Mouse (Mus musculus): ENCODE measurements around the gene Cenpo. TPM values are rescaled to one million over a fixed set of nuclear protein-coding genes. Genes with fewer than 3 reads are reported as not detected.
"Not testable (repeated sequence)": the region's sequence is repeated elsewhere in the genome, so short reads cannot be mapped to it uniquely, and the experiment has no call there.

Gene Cenpo
- 12.6 and 13.8 TPM in 2 replicates for polyA plus RNA-seq (2015; fragmentation: Nextera tagmentation; extraction: Ambion mirVana)

- no peaks in the 10 kb centered on the region for H3K9me3 ChIP-seq (replicated peaks)
- peak within 1 kb of the TSS; percentile 80 for H3K9ac ChIP-seq
- ATAC-seq (ENCODE audit: low read depth) (peak; percentile 96), DNase-seq (peak; percentile 90)
- H3K36me3 ChIP-seq = peaks cover 26% of the 10 kb centered on the region
- H3K27ac ChIP-seq = peak within 1 kb of the TSS; percentile 90
- H3K4me3 ChIP-seq (replicated peaks) = peak within 1 kb of the TSS; percentile 83
- H3K27me3 ChIP-seq = no peaks in the 10 kb centered on the region
- peaks cover 20% of the 10 kb centered on the region for H3K4me1 ChIP-seq (replicated peaks)
- H3K4me2 ChIP-seq = peak within 1 kb of the TSS; percentile 80
- under 1% methylated on average over 50 of the region's 50 CpGs for WGBS (ENCODE audit: insufficient replicate concordance)
Observed at GRCm38 (mm10) chr12:4233572-4234508, at the start of gene Cenpo, which contains the start of gene Ptrhd1. TSS of gene Cenpo (minus strand) at chr12:4234294. TSS of gene Ptrhd1 (plus strand) at chr12:4234027.

DNA sequence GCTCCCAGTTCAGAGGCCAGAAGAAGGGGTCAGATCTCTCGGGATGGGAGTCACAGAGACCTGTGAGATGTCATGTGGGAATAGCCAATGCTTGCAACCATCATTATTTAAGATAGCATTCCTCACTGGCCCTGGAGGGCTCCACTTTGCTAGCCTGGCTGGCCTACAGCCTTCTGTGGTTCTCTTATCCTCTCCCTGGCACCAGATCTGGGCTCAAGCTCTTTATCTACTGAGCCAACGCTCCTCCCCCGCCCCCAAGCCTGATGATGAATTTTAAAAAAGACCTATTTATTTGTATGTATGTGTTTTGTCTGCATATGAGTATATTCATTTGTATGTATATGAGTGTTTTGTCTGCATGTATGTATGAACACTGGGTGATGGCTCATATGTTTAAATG lies 45.8 kb upstream of the Cenpo start:
- no peaks in the 10 kb centered on the region for H3K27me3 ChIP-seq
- H3K9me3 ChIP-seq (replicated peaks) = no peaks in the 10 kb centered on the region
- H3K9ac ChIP-seq = no peak overlapping the region
- H3K27ac ChIP-seq = no peak overlapping the region
- 45% methylated on average over 3 of the region's 3 CpGs for WGBS (ENCODE audit: insufficient replicate concordance)
- no peaks in the 10 kb centered on the region for H3K36me3 ChIP-seq
- DNase-seq = no peak
- H3K4me1 ChIP-seq (replicated peaks) = peaks cover 10% of the 10 kb centered on the region
- ATAC-seq (ENCODE audit: low read depth) = peak; percentile 55; the same call in 1 of the 2 replicates
- no peak overlapping the region for H3K4me3 ChIP-seq (replicated peaks)
- no peak overlapping the region for H3K4me2 ChIP-seq

GRCm38 (mm10) chr12:4278978-4279755 lies 45.1 kb upstream of the Cenpo start:
- Histone ChIP-seq H3K27ac (no peak overlapping the region), H3K27me3 (no peaks in the 10 kb centered on the region), H3K4me2 (no peak overlapping the region), H3K4me3 (replicated peaks) (no peak overlapping the region), H3K36me3 (0 out of 2 replicates have a peak, but pooled peaks cover 4% of the 10 kb centered on the region), H3K9ac (no peak overlapping the region), H3K9me3 (replicated peaks) (no peaks in the 10 kb centered on the region), H3K4me1 (replicated peaks) (peaks cover 10% of the 10 kb centered on the region)
- no peak for ATAC-seq (ENCODE audit: low read depth)
- no peak for DNase-seq
- WGBS (ENCODE audit: insufficient replicate concordance) = 67% methylated on average over 3 of the region's 3 CpGs

- no peak overlapping the region for H3K4me3 ChIP-seq (replicated peaks)
- ATAC-seq (ENCODE audit: low read depth) (no peak), DNase-seq (no peak)
- no peak overlapping the region for H3K9ac ChIP-seq
- 84% methylated on average over 6 of the region's 6 CpGs for WGBS (ENCODE audit: insufficient replicate concordance)
- no peaks in the 10 kb centered on the region for H3K9me3 ChIP-seq (replicated peaks)
- no peaks in the 10 kb centered on the region for H3K27me3 ChIP-seq
- H3K36me3 ChIP-seq = 0 out of 2 replicates have a peak, but pooled peaks cover 4% of the 10 kb centered on the region
- H3K27ac ChIP-seq = no peak overlapping the region
- H3K4me1 ChIP-seq (replicated peaks) = no peaks in the 10 kb centered on the region
- no peak overlapping the region for H3K4me2 ChIP-seq
Observed at GRCm38 (mm10) chr12:4271078-4271477, 37.0 kb upstream of the Cenpo start.

GRCm38 (mm10) chr12:4267765-4268164 lies 33.7 kb upstream of the Cenpo start:
- Histone ChIP-seq H3K27ac (no peak overlapping the region), H3K9me3 (replicated peaks) (no peaks in the 10 kb centered on the region), H3K9ac (no peak overlapping the region), H3K4me3 (replicated peaks) (no peak overlapping the region), H3K4me1 (replicated peaks) (no peaks in the 10 kb centered on the region), H3K27me3 (no peaks in the 10 kb centered on the region), H3K4me2 (no peak overlapping the region), H3K36me3 (no peaks in the 10 kb centered on the region)
- DNase-seq = no peak
- WGBS (ENCODE audit: insufficient replicate concordance) = 84% methylated on average over 4 of the region's 4 CpGs
- ATAC-seq (ENCODE audit: low read depth) = no peak

DNA sequence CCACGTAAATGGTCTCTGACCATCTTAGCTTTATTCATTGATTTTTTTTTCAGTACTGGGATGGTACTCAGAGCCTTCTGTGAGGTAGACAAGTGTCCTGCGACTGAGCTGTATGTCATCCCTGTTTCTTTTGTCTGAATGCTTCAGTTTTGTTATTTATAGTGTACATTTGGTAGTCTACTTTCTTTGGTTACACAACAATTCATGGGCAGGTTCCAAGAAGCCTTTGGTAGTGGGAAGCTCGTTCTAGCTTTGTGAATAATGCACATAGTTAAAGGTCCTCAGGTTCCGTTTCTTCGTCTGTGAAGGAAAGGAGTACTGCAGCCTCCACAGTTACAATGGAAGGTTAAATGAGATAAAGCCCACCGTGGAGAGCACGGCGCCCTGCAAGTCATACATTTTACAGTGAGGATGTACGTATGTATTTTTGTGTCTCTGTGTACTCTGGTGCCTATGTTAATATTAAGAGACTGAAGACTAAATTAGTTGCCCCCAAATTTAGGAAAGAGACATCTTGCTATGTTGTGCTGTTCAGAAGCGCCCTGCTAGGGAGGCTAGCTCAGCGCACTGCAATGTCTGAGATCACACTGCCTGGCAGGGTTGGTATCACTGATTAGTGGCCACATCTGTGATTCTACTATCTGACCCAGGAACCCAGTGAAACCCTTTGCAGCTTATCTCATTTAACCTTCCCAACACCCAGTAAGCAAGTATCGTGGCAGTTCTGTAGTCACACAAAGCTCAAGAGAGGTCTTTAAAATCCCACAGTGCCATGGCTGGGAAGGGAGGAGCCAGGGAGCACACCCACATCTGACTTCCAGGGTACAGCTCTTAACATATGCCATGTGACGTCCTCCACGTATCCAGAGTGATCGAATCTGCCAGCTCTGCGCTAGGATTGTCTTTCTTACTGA lies 18.9 kb upstream of the Cenpo start:
- peaks cover 24% of the 10 kb centered on the region for H3K4me1 ChIP-seq (replicated peaks)
- DNase-seq (peak; percentile 61), ATAC-seq (ENCODE audit: low read depth) (peak; percentile 96)
- H3K4me3 ChIP-seq (replicated peaks) = peak overlapping the region; percentile 21; the same call in 1 of the 2 replicates
- no peaks in the 10 kb centered on the region for H3K36me3 ChIP-seq
- WGBS (ENCODE audit: insufficient replicate concordance) = 35% methylated on average over 16 of the region's 16 CpGs
- H3K9ac ChIP-seq = peak overlapping the region; percentile 1; the same call in 1 of the 2 replicates
- H3K4me2 ChIP-seq = peak overlapping the region; percentile 43
- H3K9me3 ChIP-seq (replicated peaks) = no peaks in the 10 kb centered on the region
- H3K27me3 ChIP-seq = no peaks in the 10 kb centered on the region
- peak overlapping the region; percentile 31; the same call in 1 of the 2 replicates for H3K27ac ChIP-seq

DNA sequence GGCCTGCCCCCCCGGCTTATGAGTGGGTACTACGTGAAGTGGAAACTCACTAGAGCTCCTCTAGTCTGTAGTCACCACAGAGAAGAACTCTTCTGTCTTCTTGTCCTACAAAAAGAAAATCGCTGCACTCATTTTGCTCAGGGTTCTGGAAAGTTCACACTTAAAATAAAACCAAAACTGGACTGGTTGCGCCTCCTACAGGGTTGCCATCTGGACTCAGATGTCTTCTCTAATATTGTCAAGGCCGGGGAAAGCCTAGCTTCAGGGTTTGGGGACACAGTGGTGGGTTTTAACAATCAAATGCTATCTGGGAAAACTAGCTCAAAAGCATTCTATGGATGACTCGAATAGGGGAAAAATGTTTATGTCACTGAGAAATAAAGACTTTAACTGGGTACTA lies 15.7 kb upstream of the Cenpo start:
- Histone ChIP-seq H3K27ac (no peak overlapping the region), H3K4me1 (replicated peaks) (peaks cover 24% of the 10 kb centered on the region), H3K4me3 (replicated peaks) (no peak overlapping the region), H3K27me3 (no peaks in the 10 kb centered on the region), H3K36me3 (no peaks in the 10 kb centered on the region), H3K4me2 (no peak overlapping the region), H3K9me3 (replicated peaks) (no peaks in the 10 kb centered on the region), H3K9ac (no peak overlapping the region)
- ATAC-seq (ENCODE audit: low read depth) (no peak), DNase-seq (no peak)
- 74% methylated on average over 6 of the region's 6 CpGs for WGBS (ENCODE audit: insufficient replicate concordance)

DNA sequence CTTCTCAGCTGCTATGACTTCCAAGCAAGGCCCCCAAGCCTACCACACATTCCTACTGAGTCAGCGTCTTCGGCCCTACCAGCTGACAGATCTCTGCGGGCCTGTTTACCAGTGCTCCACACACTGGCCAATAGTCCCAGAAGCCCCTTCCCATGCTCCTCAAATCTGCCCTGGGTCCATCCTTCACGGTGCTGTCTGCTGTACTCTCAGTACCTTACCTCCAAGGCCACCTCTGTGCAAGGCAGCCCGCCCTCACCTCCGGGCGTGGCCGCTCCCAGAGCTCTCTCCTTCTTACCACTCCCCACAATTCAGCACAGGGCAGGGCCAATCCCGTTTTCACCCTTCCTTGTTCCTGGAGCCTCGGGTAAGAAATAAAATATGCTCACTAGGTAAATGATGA lies 11.6 kb upstream of the Cenpo start:
- DNase-seq (no peak), ATAC-seq (ENCODE audit: low read depth) (no peak)
- no peak overlapping the region for H3K9ac ChIP-seq
- no peak overlapping the region for H3K4me2 ChIP-seq
- no peaks in the 10 kb centered on the region for H3K4me1 ChIP-seq (replicated peaks)
- H3K36me3 ChIP-seq = no peaks in the 10 kb centered on the region
- H3K9me3 ChIP-seq (replicated peaks) = no peaks in the 10 kb centered on the region
- no peaks in the 10 kb centered on the region for H3K27me3 ChIP-seq
- no peak overlapping the region for H3K4me3 ChIP-seq (replicated peaks)
- 68% methylated on average over 10 of the region's 10 CpGs for WGBS (ENCODE audit: insufficient replicate concordance)
- no peak overlapping the region for H3K27ac ChIP-seq

GRCm38 (mm10) chr12:4243805-4244204 lies 9.7 kb upstream of the Cenpo start:
- H3K4me3 ChIP-seq (replicated peaks) = no peak overlapping the region
- no peaks in the 10 kb centered on the region for H3K9me3 ChIP-seq (replicated peaks)
- H3K27ac ChIP-seq = no peak overlapping the region
- 47% methylated on average over 2 of the region's 2 CpGs for WGBS (ENCODE audit: insufficient replicate concordance)
- no peaks in the 10 kb centered on the region for H3K36me3 ChIP-seq
- 0 out of 2 replicates have a peak, but pooled peaks cover 2% of the 10 kb centered on the region for H3K4me1 ChIP-seq (replicated peaks)
- H3K27me3 ChIP-seq = no peaks in the 10 kb centered on the region
- ATAC-seq (ENCODE audit: low read depth) = no peak
- no peak overlapping the region for H3K9ac ChIP-seq
- DNase-seq = no peak
- H3K4me2 ChIP-seq = no peak overlapping the region

GRCm38 (mm10) chr12:4240281-4240680 lies 6.2 kb upstream of the Cenpo start:
- not testable (repeated sequence) for H3K27ac ChIP-seq; ATAC-seq (ENCODE audit: low read depth)

More at GRCm38 (mm10) chr12:4240281-4240680, 6.2 kb upstream of the Cenpo start:
- 60% methylated on average over 8 of the region's 8 CpGs for WGBS (ENCODE audit: insufficient replicate concordance)
- not testable (repeated sequence) for H3K27me3 ChIP-seq; H3K9me3 ChIP-seq (replicated peaks); H3K4me1 ChIP-seq (replicated peaks); H3K9ac ChIP-seq; DNase-seq; H3K36me3 ChIP-seq; H3K4me2 ChIP-seq; H3K4me3 ChIP-seq (replicated peaks)

Data from liver, embryonic 13.5 days (tissue).